Mouse (Mus musculus) CH12.LX (cell line): ENCODE measurements around the gene Spata2l. TPM values are rescaled to one million over a fixed set of nuclear protein-coding genes. Genes with fewer than 3 reads are reported as not detected.

Source experiments
- DNase-seq: peaks from one replicate; pipeline ENCODE4 v3.0.0-alpha.2; 2013; ENCODE audit errors: extremely low read depth
- H3K27ac ChIP-seq: 2 replicates; pipeline ENCODE4 v1.5.1; 2012; ENCODE audit warnings: low read depth, mild to moderate bottlenecking, control low read depth, moderate library complexity; ENCODE audit not compliant: insufficient read depth
- H3K27me3 ChIP-seq: replicated peaks from 2 replicates; pipeline ENCODE3; 2012; ENCODE audit warnings: inconsistent platforms
- H3K36me3 ChIP-seq, 2 experiments: replicated peaks in 1 of 2; 2 replicates each; pipeline versions ENCODE3 to v1.6.1; 2012; ENCODE audit warnings: inconsistent platforms in 1 of 2, low read length in 1 of 2, mild to moderate bottlenecking in 1 of 2, mixed read lengths in 1 of 2, moderate library complexity in 1 of 2; ENCODE audit not compliant: control insufficient read depth in 1 of 2, insufficient read depth in 1 of 2
- H3K4me1 ChIP-seq, 2 experiments: 2 replicates each; pipeline ENCODE4 v1.6.1; 2012; ENCODE audit warnings: inconsistent platforms in 1 of 2, moderate library complexity in 1 of 2; ENCODE audit not compliant: insufficient read depth in 2 of 2, control insufficient read depth in 1 of 2
- H3K4me2 ChIP-seq: 2 replicates; pipeline ENCODE4 v1.6.1; 2012; ENCODE audit warnings: low read depth, mild to moderate bottlenecking, control low read depth; ENCODE audit not compliant: poor library complexity, insufficient read depth, severe bottlenecking
- H3K4me3 ChIP-seq, 3 experiments: fragments of 150-350 bp in 1 of 3; sonication (generic) in 1 of 3; replicated peaks in 1 of 3; 2 replicates each; pipeline versions ENCODE3 to v1.5.1; 2011 to 2012; ENCODE audit warnings: low read depth in 2 of 3, low read length in 2 of 3, mild to moderate bottlenecking in 2 of 3, moderate library complexity in 2 of 3, control low read depth in 1 of 3, improper control_type of control experiment in 1 of 3, inconsistent platforms in 1 of 3, mixed read lengths in 1 of 3; ENCODE audit not compliant: poor library complexity in 1 of 3
- H3K79me2 ChIP-seq: replicated peaks from 2 replicates; pipeline ENCODE4 v1.6.1; 2012; ENCODE audit warnings: mild to moderate bottlenecking, moderate library complexity; ENCODE audit not compliant: control insufficient read depth, poor library complexity, insufficient read depth, severe bottlenecking; ENCODE audit errors: extremely low read depth
- H3K9ac ChIP-seq: 2 replicates; pipeline ENCODE4 v1.6.1; 2012; ENCODE audit warnings: low read depth, mild to moderate bottlenecking, control low read depth, moderate library complexity; ENCODE audit not compliant: insufficient read depth
- H3K9me3 ChIP-seq: replicated peaks from 2 replicates; pipeline ENCODE3; 2012; ENCODE audit warnings: low read length, inconsistent platforms, mixed read lengths
- BHLHE40 ChIP-seq: IDR thresholded peaks from 2 replicates; pipeline ENCODE4 v1.6.1; 2011; ENCODE audit warnings: mild to moderate bottlenecking, low read depth, low read length, improper control_type of control experiment
- CHD1 ChIP-seq: IDR thresholded peaks from 2 replicates; pipeline ENCODE4 v1.6.1; 2012; ENCODE audit warnings: low read depth, low read length, improper control_type of control experiment, inconsistent platforms
- EP300 ChIP-seq: IDR thresholded peaks from 2 replicates; pipeline ENCODE4 v1.6.1; 2011; ENCODE audit warnings: low read length, improper control_type of control experiment
- ETS1 ChIP-seq: conservative IDR thresholded peaks from 2 replicates; pipeline ENCODE4 v1.6.1; 2012; ENCODE audit warnings: low read depth, mild to moderate bottlenecking, inconsistent platforms, low read length, improper control_type of control experiment, moderate library complexity
- GABPA ChIP-seq: IDR thresholded peaks from 2 replicates; pipeline ENCODE4 v1.6.1; 2012; ENCODE audit warnings: low read depth, low read length, improper control_type of control experiment, inconsistent platforms; ENCODE audit not compliant: insufficient replicate concordance
- IRF4 ChIP-seq: IDR thresholded peaks from 2 replicates; pipeline ENCODE4 v1.6.1; 2014; ENCODE audit warnings: low read depth, mild to moderate bottlenecking, inconsistent platforms, low read length, improper control_type of control experiment
- JUND ChIP-seq: conservative IDR thresholded peaks from 2 replicates; pipeline ENCODE4 v1.6.1; 2011; ENCODE audit warnings: low read depth, low read length, improper control_type of control experiment
- KAT2A ChIP-seq: IDR thresholded peaks from 2 replicates; pipeline ENCODE4 v1.6.1; 2012; ENCODE audit warnings: low read length, improper control_type of control experiment, inconsistent platforms; ENCODE audit not compliant: insufficient replicate concordance
- MAX ChIP-seq: IDR thresholded peaks from 2 replicates; pipeline ENCODE4 v1.6.1; 2011; ENCODE audit warnings: low read length, improper control_type of control experiment
- MAZ ChIP-seq: IDR thresholded peaks from 2 replicates; pipeline ENCODE4 v1.6.1; 2012; ENCODE audit warnings: low read depth, mild to moderate bottlenecking, inconsistent platforms, low read length, improper control_type of control experiment, moderate library complexity
- POLR2A ChIP-seq: IDR thresholded peaks from 2 replicates; pipeline ENCODE4 v1.6.1; 2011; ENCODE audit warnings: low read depth, mild to moderate bottlenecking, improper control_type of control experiment, low read length
- RAD21 ChIP-seq: IDR thresholded peaks from 2 replicates; pipeline ENCODE4 v1.6.1; 2011; ENCODE audit warnings: low read depth, mild to moderate bottlenecking, low read length, improper control_type of control experiment, moderate library complexity
- SIN3A ChIP-seq: IDR thresholded peaks from 2 replicates; pipeline ENCODE4 v1.6.1; 2012; ENCODE audit warnings: low read length, improper control_type of control experiment, inconsistent platforms
- USF1 ChIP-seq: IDR thresholded peaks from 2 replicates; pipeline ENCODE4 v1.6.1; 2014; ENCODE audit warnings: low read depth, mild to moderate bottlenecking, inconsistent platforms, low read length, improper control_type of control experiment
- USF2 ChIP-seq: conservative IDR thresholded peaks from 2 replicates; pipeline ENCODE4 v1.6.1; 2011; ENCODE audit warnings: low read depth, low read length, improper control_type of control experiment
- ZC3H11A ChIP-seq: IDR thresholded peaks from 2 replicates; pipeline ENCODE4 v1.6.1; 2012; ENCODE audit warnings: low read depth, mild to moderate bottlenecking, inconsistent platforms, low read length, improper control_type of control experiment
- ZKSCAN1 ChIP-seq: IDR thresholded peaks from 2 replicates; pipeline ENCODE4 v1.6.1; 2012; ENCODE audit warnings: low read depth, inconsistent platforms, low read length, improper control_type of control experiment, borderline replicate concordance
- ZMIZ1 ChIP-seq: IDR thresholded peaks from 2 replicates; pipeline ENCODE4 v1.6.1; 2012; ENCODE audit warnings: low read depth, mild to moderate bottlenecking, inconsistent platforms, low read length, improper control_type of control experiment
- ZNF384 ChIP-seq: IDR thresholded peaks from 2 replicates; pipeline ENCODE4 v1.6.1; 2012; ENCODE audit warnings: low read depth, low read length, improper control_type of control experiment, inconsistent platforms
- dilution Hi-C: fragments of 300-500 bp; cut with MboI; formaldehyde crosslinking; loops from 2 replicates; pipeline ENCODE4 v1.14.3; 2020; ENCODE audit warnings: low sequenced_read_pairs; ENCODE audit not compliant: extremely low pct_unique_long_range_greater_than_20kb, extremely low pct_ligation_motif_present
- in situ Hi-C: fragments of 300-500 bp; cut with MboI; formaldehyde crosslinking; loops from 3 replicates; pipeline ENCODE4 v1.14.3; 2019; ENCODE audit warnings: low sequenced_read_pairs, low pct_ligation_motif_present, low pct_unique_long_range_greater_than_20kb, mixed read lengths
- polyA plus RNA-seq: library from polyadenylated mRNA; unstranded; fragments of >175 nt; gene quantifications from 2 replicates; pipeline ENCODE4 v1.2.1, GENCODE M21; 2012; ENCODE audit warnings: low read depth; ENCODE audit not compliant: insufficient read length
- total RNA-seq, 2 experiments: library from RNA; depleted of rRNA; stranded (reverse); fragments of 300-350 nt in 1 of 2; fragments of >200 nt in 1 of 2; gene quantifications; 2 replicates each; pipeline ENCODE4 v1.2.3; 2012 to 2014

The Spata2l gene
- total and polyA plus RNA-seq, 3 experiments = 0.63 to 2.3 (median 1.4) TPM

GRCm38 (mm10) chr8:123212321-123213117, 23.5 kb downstream of the Spata2l start, which contains the start of the genes Chmp1a and Spata33 (continued):
- TF ChIP-seq MAX = no peak
- TF ChIP-seq ZMIZ1 = peak; percentile 82
- TF ChIP-seq EP300 = no peak
- peak; percentile 44 for TF ChIP-seq RAD21
- TF ChIP-seq JUND = no peak
- no peak for TF ChIP-seq ZC3H11A
- TF ChIP-seq ETS1 = 0 out of 2 replicates have a peak, but pooled peaks have one; percentile 6
- TF ChIP-seq GABPA = no peak
- no peak for TF ChIP-seq USF1
- TF ChIP-seq, all 38 proteins: peak for 19

GRCm38 (mm10) chr8:123211876-123212275, 24.2 kb downstream of the Spata2l start:
- dilution Hi-C loops = no loop called here
- Histone ChIP-seq H3K4me3 (peak overlapping the region; percentile 87 to 99 (median 96)), H3K36me3 (peaks cover 36 to 41% of the 10 kb centered on the region in 2 experiments), H3K79me2 (peaks cover 16% of the 10 kb centered on the region), H3K9me3 (no peaks in the 10 kb centered on the region), H3K27ac (no peak overlapping the region), H3K9ac (peak overlapping the region; percentile 99), H3K27me3 (peaks cover 5% of the 10 kb centered on the region), H3K4me2 (peak overlapping the region; percentile 87), H3K4me1 (peaks cover 0 to 17% of the 10 kb centered on the region in 2 experiments; a peak in 2 of 4 replicates)
- no peak for DNase-seq
- in situ Hi-C loops = no loop called here
- no peak for TF ChIP-seq POLR2A
- no peak for TF ChIP-seq RAD21
- no peak for TF ChIP-seq MAZ
- TF ChIP-seq GABPA = no peak
- TF ChIP-seq ZKSCAN1 = no peak
- TF ChIP-seq BHLHE40 = no peak
- TF ChIP-seq KAT2A = no peak
- no peak for TF ChIP-seq CHD1
- no peak for TF ChIP-seq ZNF384
- TF ChIP-seq USF2 = no peak
- TF ChIP-seq ZC3H11A = no peak
- TF ChIP-seq MAX = no peak
- TF ChIP-seq SIN3A = no peak

- Histone ChIP-seq H3K79me2 (no peaks in the 10 kb centered on the region), H3K27ac (no peak overlapping the region), H3K4me2 (no peak overlapping the region), H3K27me3 (peaks cover 21% of the 10 kb centered on the region), H3K4me3 (no peak overlapping the region), H3K9me3 (no peaks in the 10 kb centered on the region), H3K9ac (no peak overlapping the region), H3K4me1 (0 out of 4 replicates have a peak, but pooled peaks cover 0 to 3% of the 10 kb centered on the region in 2 experiments), H3K36me3 (peaks cover 38 to 49% of the 10 kb centered on the region in 2 experiments)
- no peak for DNase-seq
- dilution Hi-C loops = no loop called here
- in situ Hi-C loops = no loop called here
- no peak for TF ChIP-seq IRF4
- TF ChIP-seq, all 38 proteins: peak for 0
Measured at GRCm38 (mm10) chr8:123203571-123203970, 32.5 kb downstream of the Spata2l start.
